Mouse (Mus musculus) lung, postnatal 10 days (tissue): ENCODE data around the gene Wrnip1.
"Not testable (repeated sequence)": the region's sequence is repeated elsewhere in the genome, so short reads cannot be mapped to it uniquely, and the experiment has no call there.

Source experiments
- DNase-seq: peaks from one replicate; pipeline ENCODE4 v3.0.0; 2021

Gene Wrnip1

DNA sequence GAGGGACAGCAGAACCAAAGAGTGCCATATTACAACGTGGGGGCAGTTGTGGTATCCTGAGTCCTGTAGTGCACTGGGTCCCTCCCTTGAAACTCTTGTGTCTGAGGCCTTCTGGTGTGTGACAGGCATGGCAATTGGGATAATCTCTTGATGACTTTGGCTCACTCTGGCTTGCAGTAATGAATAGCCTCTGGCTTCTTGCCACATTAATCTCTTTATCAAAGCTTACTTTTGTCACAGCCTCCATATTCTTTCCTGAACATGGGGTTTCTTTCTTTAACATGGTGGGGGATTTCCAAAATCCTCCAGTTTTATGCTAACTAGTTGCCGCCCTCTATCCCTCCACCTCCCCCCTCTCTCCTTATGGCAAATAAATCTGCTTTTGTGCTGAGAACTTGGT, 51.2 kb downstream of the Wrnip1 start:
- no peak for DNase-seq

GRCm38 (mm10) chr13:32860821-32861220, 59.0 kb downstream of the Wrnip1 start:
- DNase-seq, result no peak

DNA sequence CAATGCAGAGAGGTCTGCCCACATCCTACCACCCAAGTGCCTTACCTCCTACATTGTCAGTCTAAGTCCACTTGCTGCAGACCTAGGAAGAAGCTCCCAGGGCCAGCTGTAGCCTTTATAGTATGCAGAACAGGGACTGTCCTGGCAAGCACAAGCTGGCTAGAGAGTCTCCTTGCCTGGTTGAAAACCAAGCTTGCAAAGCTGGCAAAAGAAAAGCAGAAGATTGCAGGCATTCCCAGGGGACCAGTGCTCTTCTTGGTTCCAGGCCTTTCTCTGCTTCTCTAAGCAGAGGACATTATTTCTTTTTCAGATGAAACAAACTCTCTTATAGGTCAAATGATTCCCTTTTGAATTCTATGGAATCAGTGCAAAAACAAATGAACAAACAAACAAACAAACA, 61.6 kb downstream of the Wrnip1 start:
- DNase-seq, result no peak

DNA sequence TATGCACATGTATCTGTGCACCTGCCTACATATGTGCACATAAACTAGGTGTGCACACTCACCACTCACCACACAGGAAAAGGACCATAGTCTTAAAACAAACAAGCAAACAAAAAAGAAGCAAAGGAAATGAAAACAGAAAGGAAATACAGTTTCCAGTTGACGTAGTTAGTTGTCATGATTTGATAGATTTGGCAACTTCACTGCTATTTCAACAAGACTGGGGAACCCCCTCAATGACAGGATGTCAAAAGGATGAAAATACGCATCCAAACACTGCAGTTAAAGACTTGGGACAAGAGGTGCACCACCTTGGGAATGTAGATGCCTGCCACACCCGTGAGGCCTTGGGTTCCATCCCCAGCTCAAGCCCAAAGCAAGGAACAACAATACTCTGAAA, 62.7 kb downstream of the Wrnip1 start:
- DNase-seq, result not testable (repeated sequence)

- peak; percentile 19 for DNase-seq
These were observed 63.8 kb downstream of the Wrnip1 start for GRCm38 (mm10) chr13:32865591-32865990.

- DNase-seq, result peak; percentile 72
These were observed 64.6 kb downstream of the Wrnip1 start for GRCm38 (mm10) chr13:32866484-32866883.

GRCm38 (mm10) chr13:32867030-32867429, 65.2 kb downstream of the Wrnip1 start:
- DNase-seq, result no peak

GRCm38 (mm10) chr13:32868233-32868632, 66.4 kb downstream of the Wrnip1 start:
- DNase-seq, result not testable (repeated sequence)

DNA sequence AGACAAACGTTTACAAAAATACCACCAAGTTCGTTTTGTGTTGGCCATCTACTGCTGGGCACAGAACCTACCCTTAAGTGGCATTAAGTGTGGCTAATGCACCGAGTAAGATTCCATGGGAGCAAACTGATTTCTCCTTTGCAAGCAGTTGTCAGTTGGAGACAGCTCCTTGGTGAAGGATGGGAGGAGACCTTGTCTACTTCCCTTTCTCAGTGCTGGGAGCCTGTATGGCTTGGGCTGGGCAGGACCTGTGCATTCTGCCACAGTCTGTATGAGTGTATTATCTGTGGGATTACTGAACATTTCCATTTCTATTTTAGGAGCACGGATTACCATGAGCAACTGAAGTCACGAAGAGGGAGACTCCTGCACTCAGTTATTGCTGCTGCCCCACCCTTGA, 67.0 kb downstream of the Wrnip1 start:
- DNase-seq, result no peak
